In genomic region chr7:28766910-28767309, GRCm38 (mm10) we compare ENCODE assay signal across 8 mouse cellular contexts. TPM values are rescaled to one million over a fixed set of nuclear protein-coding genes. Genes with fewer than 3 reads are reported as not detected.
A peak's percentile ranks its signal among the peaks of the same experiment; 100 is the strongest.
DNase-seq lines count a peak whose midpoint lies in the region; ATAC-seq and TF ChIP-seq lines count a peak whose summit lies in the region.

No protein-coding gene starts in this region.

- H3K4me3 ChIP-seq in forebrain, postnatal 0 days (ENCODE audit: low read depth, low read length), result peak overlapping the region; percentile 89
- peak overlapping the region; percentile 74 for H3K4me3 ChIP-seq in midbrain, embryonic 11.5 days (ENCODE audit: low read depth, low read length)

- ATAC-seq in forebrain, postnatal 0 days, result peak; percentile 9
- ATAC-seq in midbrain, embryonic 11.5 days (ENCODE audit: low FRiP score), result peak; percentile 36

- H3K36me3 ChIP-seq in forebrain, postnatal 0 days (ENCODE audit: insufficient read depth), result 0 out of 2 replicates have a peak, but pooled peaks cover under 1% of the 10 kb centered on the region
- no peaks in the 10 kb centered on the region for H3K36me3 ChIP-seq in midbrain, embryonic 11.5 days (ENCODE audit: control insufficient read depth, insufficient read depth, low read length)

- H3K27ac ChIP-seq in forebrain, postnatal 0 days (ENCODE audit: low read depth, low read length), result no peak overlapping the region
- H3K27ac ChIP-seq in midbrain, embryonic 11.5 days (ENCODE audit: low read depth, low read length), result no peak overlapping the region

- DNase-seq in kidney, adult 9 months, result peak; percentile 43
- DNase-seq in kidney, adult 18-20 months, result no peak
- DNase-seq in NIH3T3 (ENCODE audit: low read depth), result peak; percentile 24
- peak; percentile 51 for DNase-seq in forebrain, postnatal 0 days
- DNase-seq in midbrain, embryonic 11.5 days (ENCODE audit: low spot score, missing footprints), result peak; percentile 93
- DNase-seq in adrenal gland, adult 18-20 months (ENCODE audit: low spot score in 2 of 2), result no peak
- DNase-seq in urinary bladder, postnatal 14 days (ENCODE audit: low spot score), result no peak
- no peak for DNase-seq in adrenal gland, postnatal 10 days

- 2% methylated on average over 14 of the region's 14 CpGs for WGBS in forebrain, postnatal 0 days
- 3% methylated on average over 14 of the region's 14 CpGs for WGBS in midbrain, embryonic 11.5 days

- TF ChIP-seq CTCF in forebrain, postnatal 0 days (IDR thresholded peaks at IDR 0.05; ENCODE audit: low read depth), result no peak

- H3K27me3 ChIP-seq in forebrain, postnatal 0 days (ENCODE audit: insufficient read depth, low read length), result no peaks in the 10 kb centered on the region
- no peaks in the 10 kb centered on the region for H3K27me3 ChIP-seq in midbrain, embryonic 11.5 days (ENCODE audit: control insufficient read depth, insufficient read depth, low read length)

- peak overlapping the region; percentile 67 for H3K9ac ChIP-seq in forebrain, postnatal 0 days
- peak overlapping the region; percentile 65 for H3K9ac ChIP-seq in midbrain, embryonic 11.5 days (ENCODE audit: low read length)

- peak overlapping the region; percentile 63 for H3K4me2 ChIP-seq in forebrain, postnatal 0 days (ENCODE audit: low read depth)
- peak overlapping the region; percentile 59 for H3K4me2 ChIP-seq in midbrain, embryonic 11.5 days

- peaks cover 13% of the 10 kb centered on the region for H3K4me1 ChIP-seq in forebrain, postnatal 0 days (ENCODE audit: insufficient read depth)
- H3K4me1 ChIP-seq in midbrain, embryonic 11.5 days (ENCODE audit: control insufficient read depth, insufficient read depth, low read length), result peaks cover 15% of the 10 kb centered on the region

- no peaks in the 10 kb centered on the region for H3K9me3 ChIP-seq in forebrain, postnatal 0 days (ENCODE audit: low read length)
- H3K9me3 ChIP-seq in midbrain, embryonic 11.5 days (ENCODE audit: control insufficient read depth, low read length), result no peaks in the 10 kb centered on the region

RNA-seq across cellular contexts. Expression of gene Sirt2, which starts 0.4 kb away (rescaled TPM):
- 49.6 and 58.1 TPM in 2 replicates for total RNA-seq in forebrain, postnatal 0 days (2014; rRNA removed)
- polyA plus RNA-seq in forebrain, postnatal 0 days (2015; fragmentation: Nextera tagmentation; extraction: Ambion mirVana), result 105 and 106 TPM in 2 replicates
- polyA plus RNA-seq in midbrain, embryonic 11.5 days (2014; fragmentation: Nextera tagmentation; extraction: Ambion mirVana), result 66.2 and 76.5 TPM in 2 replicates
- 10 to 100 TPM; 78.1 to 86.7 TPM for total RNA-seq in adrenal gland, adult 18-20 months (2021)
- 10 to 100 TPM; 68.8 to 74.9 TPM for total RNA-seq in adrenal gland, postnatal 10 days (2021)

RNA-seq across cellular contexts. Expression of gene Nfkbib, which starts 0.4 kb away (rescaled TPM):
- 18.0 and 19.2 TPM in 2 replicates for total RNA-seq in forebrain, postnatal 0 days (2014; rRNA removed)
- polyA plus RNA-seq in forebrain, postnatal 0 days (2015; fragmentation: Nextera tagmentation; extraction: Ambion mirVana), result 59.8 and 75.4 TPM in 2 replicates
- 39.0 and 43.9 TPM in 2 replicates for polyA plus RNA-seq in midbrain, embryonic 11.5 days (2014; fragmentation: Nextera tagmentation; extraction: Ambion mirVana)
- total RNA-seq in adrenal gland, adult 18-20 months (2021), result 10 to 100 TPM; 44.0 to 55.4 TPM
- 10 to 100 TPM; 25.1 to 25.3 TPM for total RNA-seq in adrenal gland, postnatal 10 days (2021)

RNA-seq across cellular contexts. Expression of gene Ccer2, which starts 10.9 kb away (rescaled TPM):
- total RNA-seq in forebrain, postnatal 0 days (2014; rRNA removed), result not detected in 2 replicates
- 0.59 and 0.98 TPM in 2 replicates for polyA plus RNA-seq in forebrain, postnatal 0 days (2015; fragmentation: Nextera tagmentation; extraction: Ambion mirVana)
- polyA plus RNA-seq in midbrain, embryonic 11.5 days (2014; fragmentation: Nextera tagmentation; extraction: Ambion mirVana), result not detected in 2 replicates
- total RNA-seq in adrenal gland, adult 18-20 months (2021), result not detected
- not detected for total RNA-seq in adrenal gland, postnatal 10 days (2021)

RNA-seq across cellular contexts. Expression of gene Rinl, which starts 21.9 kb away (rescaled TPM):
- total RNA-seq in forebrain, postnatal 0 days (2014; rRNA removed), result 2.1 and 2.2 TPM in 2 replicates
- polyA plus RNA-seq in forebrain, postnatal 0 days (2015; fragmentation: Nextera tagmentation; extraction: Ambion mirVana), result 1.6 TPM in 2 replicates
- polyA plus RNA-seq in midbrain, embryonic 11.5 days (2014; fragmentation: Nextera tagmentation; extraction: Ambion mirVana), result 1.9 and 2.5 TPM in 2 replicates
- total RNA-seq in adrenal gland, adult 18-20 months (2021), result 1 to 10 TPM; 2.6 to 3.2 TPM
- total RNA-seq in adrenal gland, postnatal 10 days (2021), result 1 to 10 TPM; 3.7 to 4.9 TPM

RNA-seq across cellular contexts. Expression of gene Sars2, which starts 25.1 kb away (rescaled TPM):
- 12.6 and 15.1 TPM in 2 replicates for total RNA-seq in forebrain, postnatal 0 days (2014; rRNA removed)
- 14.3 and 16.1 TPM in 2 replicates for polyA plus RNA-seq in forebrain, postnatal 0 days (2015; fragmentation: Nextera tagmentation; extraction: Ambion mirVana)
- polyA plus RNA-seq in midbrain, embryonic 11.5 days (2014; fragmentation: Nextera tagmentation; extraction: Ambion mirVana), result 25.9 and 27.7 TPM in 2 replicates
- 10 to 100 TPM; 15.6 to 17.2 TPM for total RNA-seq in adrenal gland, adult 18-20 months (2021)
- 10 to 100 TPM; 17.5 to 23.7 TPM for total RNA-seq in adrenal gland, postnatal 10 days (2021)

Comparison
In these comparisons a context has a peak if more than half of its experiments do, and no peak if none do; other contexts are left out.
1. DNase-seq: peak in kidney, adult 9 months (single experiment), NIH3T3 (single experiment), forebrain, postnatal 0 days (single experiment) and midbrain, embryonic 11.5 days (single experiment); none in kidney, adult 18-20 months (single experiment), adrenal gland, adult 18-20 months (0 of 2), urinary bladder, postnatal 14 days (single experiment) and adrenal gland, postnatal 10 days (single experiment).